Mouse (Mus musculus): ENCODE data around the gene Cd27. TPM values are rescaled to one million over a fixed set of nuclear protein-coding genes. Genes with fewer than 3 reads are reported as not detected.
"Not testable (repeated sequence)": the region's sequence is repeated elsewhere in the genome, so short reads cannot be mapped to it uniquely, and the experiment has no call there.

The Cd27 gene
- 1.1 and 1.4 TPM in 2 replicates for polyA plus RNA-seq (2015; fragmentation: Nextera tagmentation; extraction: Ambion mirVana)

- H3K9ac ChIP-seq (ENCODE audit: low read depth, low read length) = no peak within 1 kb of the TSS
- no peak within 1 kb of the TSS for H3K27ac ChIP-seq (ENCODE audit: low read depth, low read length)
- peaks cover 3% of the 10 kb centered on the region for H3K4me1 ChIP-seq (ENCODE audit: control insufficient read depth, insufficient read depth, low read depth, low read length)
- H3K4me2 ChIP-seq (ENCODE audit: low read length) = no peak within 1 kb of the TSS
- 26% methylated on average over 6 of the region's 6 CpGs for WGBS
- H3K9me3 ChIP-seq (ENCODE audit: control insufficient read depth, low read length) = no peaks in the 10 kb centered on the region
- H3K4me3 ChIP-seq (ENCODE audit: low read length) = no peak within 1 kb of the TSS
- ATAC-seq = no peak
- no peaks in the 10 kb centered on the region for H3K36me3 ChIP-seq (ENCODE audit: control insufficient read depth, insufficient read depth, low read length)
- no peaks in the 10 kb centered on the region for H3K27me3 ChIP-seq (replicated peaks; ENCODE audit: control insufficient read depth, insufficient read depth, low read length)
These were observed at the start of gene Cd27 for GRCm38 (mm10) chr6:125236782-125237181. TSS of gene Cd27 (minus strand) at chr6:125237010.

- no peak within 1 kb of the TSS for H3K4me2 ChIP-seq (ENCODE audit: low read length)
- H3K4me3 ChIP-seq (ENCODE audit: low read length) = no peak within 1 kb of the TSS
- 94% methylated on average over 21 of the region's 22 CpGs for WGBS
- H3K27ac ChIP-seq (ENCODE audit: low read depth, low read length) = no peak within 1 kb of the TSS
- no peak for ATAC-seq
- no peaks in the 10 kb centered on the region for H3K4me1 ChIP-seq (ENCODE audit: control insufficient read depth, insufficient read depth, low read depth, low read length)
- no peaks in the 10 kb centered on the region for H3K36me3 ChIP-seq (ENCODE audit: control insufficient read depth, insufficient read depth, low read length)
- no peaks in the 10 kb centered on the region for H3K27me3 ChIP-seq (replicated peaks; ENCODE audit: control insufficient read depth, insufficient read depth, low read length)
- no peak within 1 kb of the TSS for H3K9ac ChIP-seq (ENCODE audit: low read depth, low read length)
- H3K9me3 ChIP-seq (ENCODE audit: control insufficient read depth, low read length) = no peaks in the 10 kb centered on the region
These were observed 49.1 kb upstream of the Cd27 start, which contains the start of gene Tuba3a for GRCm38 (mm10) chr6:125285890-125286289. TSS of gene Tuba3a (minus strand) at chr6:125286042.

DNA sequence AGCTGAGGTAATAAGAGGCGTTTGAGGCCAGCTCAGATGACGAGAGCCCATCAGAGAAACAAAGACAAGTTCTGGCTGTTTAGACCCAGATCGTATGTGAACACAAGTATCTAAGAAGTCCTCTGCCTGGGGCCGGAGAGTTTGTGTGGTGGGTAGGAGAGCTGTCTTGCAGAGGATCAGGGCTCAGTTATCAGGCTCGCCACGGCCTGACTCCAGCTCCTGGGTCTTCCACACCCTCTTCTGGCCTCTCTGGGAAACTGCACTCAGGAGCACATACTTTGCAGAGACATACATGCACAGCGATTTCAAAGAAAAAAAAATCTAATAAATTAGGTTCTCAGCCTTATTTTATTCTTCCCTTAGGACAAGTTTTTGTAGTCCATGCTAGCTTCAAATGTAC is 47.9 kb upstream of the Cd27 start:
- H3K9ac ChIP-seq (ENCODE audit: low read depth, low read length) = no peak overlapping the region
- 96% methylated on average over 7 of the region's 7 CpGs for WGBS
- ATAC-seq = no peak

GRCm38 (mm10) chr6:125284250-125284649 is 47.4 kb upstream of the Cd27 start:
- H3K27ac ChIP-seq (ENCODE audit: low read depth, low read length) = no peak overlapping the region
- no peaks in the 10 kb centered on the region for H3K9me3 ChIP-seq (ENCODE audit: control insufficient read depth, low read length)
- H3K4me1 ChIP-seq (ENCODE audit: control insufficient read depth, insufficient read depth, low read depth, low read length) = no peaks in the 10 kb centered on the region
- no peaks in the 10 kb centered on the region for H3K27me3 ChIP-seq (replicated peaks; ENCODE audit: control insufficient read depth, insufficient read depth, low read length)
- H3K4me3 ChIP-seq (ENCODE audit: low read length) = no peak overlapping the region
- H3K9ac ChIP-seq (ENCODE audit: low read depth, low read length) = no peak overlapping the region
- H3K4me2 ChIP-seq (ENCODE audit: low read length) = no peak overlapping the region
- no peaks in the 10 kb centered on the region for H3K36me3 ChIP-seq (ENCODE audit: control insufficient read depth, insufficient read depth, low read length)
- WGBS = 55% methylated on average over 8 of the region's 8 CpGs
- ATAC-seq = no peak

More for the DNA sequence above, 47.9 kb upstream of the Cd27 start:
- Histone ChIP-seq H3K36me3 (ENCODE audit: control insufficient read depth, insufficient read depth, low read length) (no peaks in the 10 kb centered on the region), H3K4me3 (ENCODE audit: low read length) (no peak overlapping the region), H3K9me3 (ENCODE audit: control insufficient read depth, low read length) (no peaks in the 10 kb centered on the region), H3K4me1 (ENCODE audit: control insufficient read depth, insufficient read depth, low read depth, low read length) (no peaks in the 10 kb centered on the region), H3K4me2 (ENCODE audit: low read length) (no peak overlapping the region), H3K27ac (ENCODE audit: low read depth, low read length) (no peak overlapping the region), H3K27me3 (replicated peaks; ENCODE audit: control insufficient read depth, insufficient read depth, low read length) (no peaks in the 10 kb centered on the region)

GRCm38 (mm10) chr6:125282721-125283120 is 45.9 kb upstream of the Cd27 start:
- ATAC-seq; H3K27me3 ChIP-seq (replicated peaks; ENCODE audit: control insufficient read depth, insufficient read depth, low read length); H3K27ac ChIP-seq (ENCODE audit: low read depth, low read length); H3K9ac ChIP-seq (ENCODE audit: low read depth, low read length); H3K4me2 ChIP-seq (ENCODE audit: low read length); H3K4me3 ChIP-seq (ENCODE audit: low read length); H3K36me3 ChIP-seq (ENCODE audit: control insufficient read depth, insufficient read depth, low read length); H3K9me3 ChIP-seq (ENCODE audit: control insufficient read depth, low read length); H3K4me1 ChIP-seq (ENCODE audit: control insufficient read depth, insufficient read depth, low read depth, low read length): not testable (repeated sequence)
- WGBS = 90% methylated on average over 12 of the region's 13 CpGs

DNA sequence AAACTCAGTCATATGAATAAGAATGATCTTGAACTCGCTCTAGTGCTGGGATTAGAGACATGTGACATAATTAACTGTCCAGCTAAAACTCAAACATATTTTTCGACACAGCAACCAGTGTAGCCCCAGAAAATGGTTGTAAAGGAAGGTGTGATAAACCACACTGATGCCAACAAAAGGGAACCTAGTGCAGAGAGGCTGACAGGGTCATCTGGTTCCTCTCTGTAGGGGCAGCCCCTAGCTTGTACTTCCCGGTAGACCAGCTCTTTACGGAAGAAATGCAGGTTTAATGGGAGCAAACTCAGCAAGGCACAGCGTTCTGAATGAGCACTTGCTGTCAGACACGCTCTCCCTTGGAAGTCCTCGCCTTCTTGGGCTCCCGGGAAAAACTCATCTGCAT is 42.9 kb upstream of the Cd27 start:
- Histone ChIP-seq H3K27me3 (replicated peaks; ENCODE audit: control insufficient read depth, insufficient read depth, low read length) (no peaks in the 10 kb centered on the region), H3K9me3 (ENCODE audit: control insufficient read depth, low read length) (no peaks in the 10 kb centered on the region), H3K27ac (ENCODE audit: low read depth, low read length) (no peak overlapping the region), H3K4me3 (ENCODE audit: low read length) (no peak overlapping the region), H3K36me3 (ENCODE audit: control insufficient read depth, insufficient read depth, low read length) (no peaks in the 10 kb centered on the region), H3K9ac (ENCODE audit: low read depth, low read length) (no peak overlapping the region), H3K4me2 (ENCODE audit: low read length) (no peak overlapping the region), H3K4me1 (ENCODE audit: control insufficient read depth, insufficient read depth, low read depth, low read length) (no peaks in the 10 kb centered on the region)
- 55% methylated on average over 8 of the region's 8 CpGs for WGBS
- no peak for ATAC-seq

DNA sequence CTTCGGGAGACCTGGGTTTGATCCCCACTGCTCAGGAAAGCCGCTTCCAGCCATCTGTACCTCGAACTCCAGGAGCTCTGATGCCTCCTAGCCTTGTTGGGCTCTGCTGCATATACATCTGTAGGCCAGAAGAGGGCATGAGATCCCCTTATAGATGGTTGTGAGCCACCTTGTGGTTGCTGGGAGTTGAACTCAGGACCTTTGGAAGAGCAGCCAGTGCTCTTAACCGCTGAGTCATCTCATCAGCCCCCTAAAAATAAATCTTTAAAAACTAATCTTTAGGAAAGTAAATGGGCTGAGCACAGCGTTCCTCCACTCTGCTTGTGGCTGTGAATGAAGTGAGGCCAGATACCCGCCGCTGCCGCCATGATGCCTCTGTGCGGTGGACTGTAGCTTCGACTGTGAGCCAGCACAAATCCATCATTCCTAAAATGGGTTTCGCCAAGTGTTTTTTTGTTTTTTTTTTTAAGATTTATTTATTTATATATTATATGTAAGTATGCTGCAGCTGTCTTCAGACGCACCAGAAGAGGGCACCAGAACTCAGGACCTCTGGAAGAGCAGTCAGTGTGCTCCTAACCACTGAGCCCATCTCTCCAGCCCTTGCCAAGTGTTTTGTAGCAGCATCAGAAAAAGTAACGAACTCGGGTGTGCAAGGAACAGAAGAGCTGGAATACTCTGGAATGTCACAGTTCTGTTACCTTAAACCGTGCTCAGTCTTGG is 38.2 kb upstream of the Cd27 start:
- WGBS = 63% methylated on average over 15 of the region's 15 CpGs
- ATAC-seq = no peak

GRCm38 (mm10) chr6:125272228-125272785 is 35.5 kb upstream of the Cd27 start:
- Histone ChIP-seq H3K4me1 (ENCODE audit: control insufficient read depth, insufficient read depth, low read depth, low read length) (peaks cover 3% of the 10 kb centered on the region), H3K27me3 (replicated peaks; ENCODE audit: control insufficient read depth, insufficient read depth, low read length) (no peaks in the 10 kb centered on the region), H3K36me3 (ENCODE audit: control insufficient read depth, insufficient read depth, low read length) (no peaks in the 10 kb centered on the region), H3K9me3 (ENCODE audit: control insufficient read depth, low read length) (no peaks in the 10 kb centered on the region), H3K27ac (ENCODE audit: low read depth, low read length) (no peak overlapping the region), H3K9ac (ENCODE audit: low read depth, low read length) (no peak overlapping the region), H3K4me2 (ENCODE audit: low read length) (no peak overlapping the region), H3K4me3 (ENCODE audit: low read length) (no peak overlapping the region)
- WGBS = 81% methylated on average over 10 of the region's 10 CpGs
- ATAC-seq = no peak

More for the DNA sequence above, 38.2 kb upstream of the Cd27 start:
- Histone ChIP-seq H3K4me1 (ENCODE audit: control insufficient read depth, insufficient read depth, low read depth, low read length) (peaks cover 3% of the 10 kb centered on the region), H3K9ac (ENCODE audit: low read depth, low read length) (no peak overlapping the region), H3K4me3 (ENCODE audit: low read length) (no peak overlapping the region), H3K27me3 (replicated peaks; ENCODE audit: control insufficient read depth, insufficient read depth, low read length) (no peaks in the 10 kb centered on the region), H3K36me3 (ENCODE audit: control insufficient read depth, insufficient read depth, low read length) (no peaks in the 10 kb centered on the region), H3K4me2 (ENCODE audit: low read length) (no peak overlapping the region), H3K27ac (ENCODE audit: low read depth, low read length) (no peak overlapping the region), H3K9me3 (ENCODE audit: control insufficient read depth, low read length) (no peaks in the 10 kb centered on the region)

GRCm38 (mm10) chr6:125271455-125272227 is 34.8 kb upstream of the Cd27 start:
- peak overlapping the region; percentile 54 for H3K4me2 ChIP-seq (ENCODE audit: low read length)

More at GRCm38 (mm10) chr6:125271455-125272227, 34.8 kb upstream of the Cd27 start:
- 17% methylated on average over 17 of the region's 17 CpGs for WGBS
- no peaks in the 10 kb centered on the region for H3K36me3 ChIP-seq (ENCODE audit: control insufficient read depth, insufficient read depth, low read length)
- H3K4me1 ChIP-seq (ENCODE audit: control insufficient read depth, insufficient read depth, low read depth, low read length) = peaks cover 3% of the 10 kb centered on the region
- ATAC-seq = peak; percentile 94
- peak overlapping the region; percentile 52 for H3K9ac ChIP-seq (ENCODE audit: low read depth, low read length)
- H3K4me3 ChIP-seq (ENCODE audit: low read length) = peak overlapping the region; percentile 19; the same call in 1 of the 2 replicates
- no peaks in the 10 kb centered on the region for H3K9me3 ChIP-seq (ENCODE audit: control insufficient read depth, low read length)
- no peaks in the 10 kb centered on the region for H3K27me3 ChIP-seq (replicated peaks; ENCODE audit: control insufficient read depth, insufficient read depth, low read length)
- no peak overlapping the region; the same call in 1 of the 2 replicates for H3K27ac ChIP-seq (ENCODE audit: low read depth, low read length)

All from hindbrain, embryonic 16.5 days (tissue).